Mouse (Mus musculus) left cerebral cortex, postnatal 10 days (tissue): Measurements from ENCODE around the gene Odf3b. TPM values are rescaled to one million over a fixed set of nuclear protein-coding genes. Genes with fewer than 3 reads are reported as not detected.
A peak's percentile ranks its signal among the peaks of the same experiment; 100 is the strongest.

ENCODE experiments used
- DNase-seq, 2 experiments: peaks; one replicate each; pipeline ENCODE4 v3.0.0; 2021 to 2022; ENCODE audit warnings: low spot score in 2 of 2, mixed read lengths in 1 of 2; ENCODE audit errors: extremely low spot score in 1 of 2
- intact Hi-C: fragments of 180-260 bp; cut with DNase I; formaldehyde crosslinking; loops from one replicate; pipeline ENCODE4 v1.15.1; 2025
- total RNA-seq, 2 experiments: library from RNA; stranded (reverse); gene quantifications; 2 replicates each; pipeline ENCODE4 v1.2.3; 2021

The Odf3b gene
- total RNA-seq, 2 experiments from 2014 or later = 0.77 to 1.1 TPM

DNA sequence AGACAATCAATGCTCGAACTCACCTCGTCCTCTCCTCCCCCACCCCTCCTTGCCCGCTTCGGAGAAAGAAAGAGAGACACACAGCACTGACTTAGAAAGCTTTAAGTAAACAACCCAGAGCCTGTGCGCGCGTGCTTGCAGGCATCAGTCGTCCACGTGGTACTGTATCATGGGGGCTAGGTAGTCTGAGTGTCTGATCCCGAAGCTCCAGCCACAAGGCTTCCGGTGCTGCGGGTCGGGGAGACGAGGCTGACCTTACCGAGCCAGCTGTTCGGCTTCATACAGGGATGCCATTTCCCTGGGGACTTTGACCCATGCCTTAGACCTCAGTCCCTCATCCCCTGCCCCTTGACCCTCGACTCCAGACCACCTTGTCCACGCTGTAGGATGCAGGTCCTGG is 1.7 kb downstream of the Odf3b start:
- intact Hi-C loops = no loop called here

DNA sequence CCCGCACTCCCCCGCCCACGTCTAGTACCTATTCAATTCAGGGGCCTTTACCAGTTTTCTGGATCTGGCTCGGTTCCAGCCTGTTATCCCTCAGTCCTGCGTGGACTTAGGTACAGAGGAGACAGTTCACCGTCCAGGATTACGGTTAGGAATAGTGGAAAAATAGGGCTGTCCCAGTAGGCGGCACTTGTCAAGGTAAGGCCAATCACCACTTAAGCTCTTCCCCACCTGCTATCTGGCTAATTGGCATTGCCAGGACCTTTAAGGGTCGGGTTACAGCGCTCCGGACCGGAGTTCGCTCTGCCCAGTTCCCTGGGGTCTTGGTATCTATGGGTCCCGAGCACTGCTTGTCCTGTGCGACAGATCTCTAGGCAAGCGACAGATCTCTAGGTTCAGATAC is 2.1 kb downstream of the Odf3b start, which contains the start of gene Tymp:
Tymp (minus strand) TSS at position 83 of the 400 bp plus-strand sequence.
- no peak for DNase-seq
- intact Hi-C loops = no loop called here

More for the DNA sequence above, 1.7 kb downstream of the Odf3b start:
- DNase-seq = no peak

DNA sequence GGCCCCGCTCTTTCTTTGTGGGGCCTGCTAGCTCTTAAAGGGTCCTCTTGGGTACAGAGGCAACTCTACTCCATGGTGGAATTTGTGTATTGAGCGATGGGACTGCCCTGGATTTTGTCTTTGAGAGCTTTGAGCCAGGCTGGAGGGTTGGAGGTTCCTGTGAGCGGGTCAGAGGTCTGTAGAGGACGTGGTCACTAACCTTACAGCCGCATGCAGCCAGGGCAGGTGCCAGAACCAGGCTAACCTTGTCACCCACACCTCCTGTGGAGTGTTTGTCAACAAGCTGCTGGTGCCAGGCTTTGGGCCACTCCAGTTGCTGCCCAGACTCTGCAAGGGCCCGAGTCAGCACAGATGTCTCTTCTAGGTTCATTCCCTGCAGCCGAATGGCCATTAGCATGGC is 3.0 kb downstream of the Odf3b start:
- intact Hi-C loops = no loop called here
- no peak for DNase-seq

DNA sequence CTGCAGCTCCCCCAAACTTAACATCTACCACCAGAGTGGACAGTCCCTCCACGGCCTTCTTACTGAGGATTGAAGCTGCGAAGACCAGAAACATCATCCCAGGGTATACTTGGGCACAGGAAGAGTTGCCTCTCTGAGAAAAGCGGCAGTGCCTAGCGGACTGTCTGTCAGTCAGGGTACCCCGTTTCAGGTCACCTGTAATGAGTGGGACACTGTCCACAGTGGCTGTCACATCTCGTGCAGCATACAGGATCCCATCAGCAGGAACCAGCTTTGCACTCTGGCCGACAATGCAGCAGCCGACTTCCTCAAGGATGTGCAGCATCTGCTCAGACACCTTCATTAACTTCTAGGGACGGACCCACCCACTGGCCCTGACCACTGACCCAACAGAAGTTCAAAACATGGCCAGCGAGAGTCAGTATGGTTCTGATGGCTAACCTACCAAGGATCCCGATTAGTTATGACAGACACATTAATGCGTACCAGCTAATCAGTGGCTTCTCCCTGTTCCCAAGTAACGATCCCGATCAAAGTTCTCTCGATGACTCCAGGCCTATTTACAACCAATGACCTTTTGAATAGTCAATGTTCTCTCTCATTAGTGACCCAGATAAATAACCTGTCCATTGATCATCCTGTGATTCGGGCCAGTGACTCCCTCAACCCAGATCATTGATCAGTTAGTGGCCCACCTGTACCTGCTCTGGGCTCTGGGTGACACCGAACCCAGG is 4.1 kb downstream of the Odf3b start:
- DNase-seq = no peak
- intact Hi-C loops = no loop called here

DNA sequence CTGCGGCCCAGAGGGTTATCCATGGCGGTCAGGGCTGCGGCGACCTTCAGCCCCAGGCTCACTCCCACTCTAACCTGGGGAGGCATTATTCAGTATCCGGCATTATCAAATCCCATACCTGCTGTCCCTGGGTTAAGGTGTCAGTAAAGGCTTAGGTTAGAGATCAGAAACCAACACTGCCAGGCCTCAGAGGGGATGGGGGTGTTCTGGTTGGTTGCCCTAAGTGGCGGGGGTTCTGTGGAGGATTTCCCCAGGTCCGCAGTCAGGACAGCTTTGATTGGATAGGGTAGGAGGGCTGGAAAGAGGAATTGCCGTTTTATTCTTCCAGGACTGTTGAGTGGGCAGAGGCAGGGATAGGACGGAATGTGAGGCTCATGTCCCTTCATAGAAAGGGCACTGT is 4.7 kb downstream of the Odf3b start:
- intact Hi-C loops = no loop called here
- no peak for DNase-seq

DNA sequence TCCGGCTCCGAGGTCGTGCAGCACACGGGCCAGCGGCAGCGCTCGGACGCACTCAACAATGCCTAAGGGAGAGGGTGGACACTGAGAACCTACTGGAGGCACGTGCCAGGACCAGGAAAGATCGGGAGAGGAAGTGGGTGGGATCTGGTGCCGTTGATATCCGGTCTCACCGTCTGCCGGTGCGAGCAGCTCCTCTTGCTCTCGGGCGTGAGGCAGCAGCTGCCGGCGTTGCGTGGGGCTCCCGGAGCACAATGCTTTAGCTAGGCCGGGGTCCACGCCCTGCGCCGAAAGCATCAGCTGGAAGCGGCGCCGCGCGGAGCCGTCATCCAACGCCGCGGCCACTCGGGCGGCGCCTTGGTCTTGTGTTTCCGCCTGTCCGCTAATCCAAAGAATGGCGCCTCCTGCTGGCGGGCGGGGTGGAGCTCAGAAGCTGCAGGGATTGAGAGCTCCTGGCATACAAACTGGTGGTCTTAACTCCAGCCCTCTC is 5.3 kb downstream of the Odf3b start, which contains the start of gene Sco2:
Sco2 (minus strand) TSS at position 85 of the 487 bp plus-strand sequence.
- intact Hi-C loops = no loop called here

DNA sequence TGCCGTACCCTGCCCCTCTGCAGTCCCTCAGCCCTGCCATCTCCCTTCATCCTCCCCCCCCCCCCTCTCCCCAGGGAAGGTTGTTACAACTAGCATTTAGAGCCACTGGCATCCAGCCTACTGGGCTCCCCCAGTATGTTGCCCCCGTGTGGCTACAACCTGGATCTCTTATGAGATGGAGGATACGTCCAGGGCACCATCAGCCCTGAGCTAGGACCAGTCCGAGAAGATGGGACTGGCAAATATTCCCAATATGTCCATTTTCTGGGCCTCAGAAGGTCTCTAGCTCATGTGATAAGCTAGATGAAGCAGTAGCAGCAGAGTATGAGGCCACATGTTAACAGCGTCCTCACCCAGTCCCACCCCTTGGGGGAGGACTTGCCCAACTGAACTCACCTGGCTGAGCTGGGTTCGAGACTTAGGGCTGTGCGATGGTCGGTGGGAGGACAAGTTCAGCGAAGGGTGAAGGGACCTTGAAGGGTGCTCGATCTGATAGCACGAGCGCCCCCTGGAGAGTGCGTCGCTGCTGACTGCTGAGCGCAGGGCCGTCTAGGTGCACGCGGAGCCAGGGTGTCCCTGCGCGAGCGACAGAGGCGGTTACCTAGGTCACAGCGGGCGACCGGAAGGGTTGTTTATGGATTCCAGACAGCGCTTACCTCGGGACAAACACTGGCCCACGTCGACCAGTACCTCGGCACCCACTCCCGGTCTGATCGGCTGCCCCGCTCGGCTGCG is 5.9 kb downstream of the Odf3b start:
- DNase-seq = peak; percentile 77 to 91
- intact Hi-C loops = no loop called here

More for the DNA sequence above, 5.3 kb downstream of the Odf3b start, which contains the start of gene Sco2:
- DNase-seq = peak; percentile 92 to 96

DNA sequence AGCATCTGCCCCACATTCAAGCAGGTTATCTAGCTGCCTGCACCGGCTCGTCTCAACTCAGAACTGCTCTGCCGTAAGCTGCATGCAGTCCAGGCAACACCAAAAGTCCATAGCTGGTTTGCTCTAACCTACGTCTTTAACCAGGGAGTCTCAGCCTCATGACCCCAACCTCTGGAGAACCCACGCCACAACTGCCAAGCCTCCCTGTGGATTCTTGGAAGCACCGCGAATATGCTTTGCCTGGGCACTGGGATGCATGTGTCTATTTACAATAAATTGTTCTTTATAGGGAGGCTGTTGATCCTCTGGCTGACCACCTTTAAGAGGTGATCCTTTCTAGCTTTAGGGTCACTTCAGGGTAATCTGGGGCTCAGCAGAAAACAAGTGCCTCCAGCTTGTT is 6.5 kb downstream of the Odf3b start:
- no peak for DNase-seq
- intact Hi-C loops = no loop called here

DNA sequence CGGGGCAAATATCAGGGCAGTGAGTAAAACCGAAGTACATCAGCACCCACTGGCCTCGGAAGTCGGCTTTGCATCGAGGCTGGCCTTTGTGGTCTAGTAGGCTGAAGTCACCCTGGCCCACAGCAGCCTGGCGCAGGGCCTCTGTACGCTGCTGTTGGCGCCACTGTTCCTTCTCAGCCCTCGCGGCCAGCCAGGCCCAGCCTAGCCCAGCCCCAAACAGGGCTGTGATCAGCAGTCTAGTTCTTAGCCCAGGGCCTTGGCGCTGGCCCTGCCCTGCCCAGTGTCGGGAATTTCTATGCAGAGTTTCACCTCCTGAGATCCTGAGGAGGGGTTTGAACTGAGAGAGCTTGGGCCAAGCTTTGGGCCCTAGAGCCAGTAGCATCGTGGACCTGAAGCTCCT is 7.0 kb downstream of the Odf3b start:
- intact Hi-C loops = no loop called here
- DNase-seq = no peak

DNA sequence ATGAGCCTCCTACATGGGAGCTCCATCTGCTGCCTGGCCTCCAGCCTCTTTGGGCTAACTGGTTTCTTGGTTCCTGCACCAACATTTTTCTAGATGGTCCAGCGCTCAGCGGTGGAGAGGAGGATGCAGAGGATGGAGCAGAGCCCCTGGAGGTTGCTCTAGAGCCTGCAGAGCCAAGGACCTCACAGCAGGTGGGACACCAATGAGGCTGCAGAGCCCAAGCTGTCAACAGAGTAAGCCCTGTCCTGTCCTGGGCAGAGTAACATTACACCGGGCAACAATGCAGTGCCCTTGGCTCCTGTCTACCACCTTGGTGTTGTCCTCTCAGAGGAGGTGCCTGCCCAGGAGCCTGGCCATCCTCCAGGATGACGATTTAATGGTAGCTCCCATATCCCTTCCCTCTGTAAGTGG is 13.9 kb downstream of the Odf3b start:
- DNase-seq = no peak
- intact Hi-C loops = no loop called here

DNA sequence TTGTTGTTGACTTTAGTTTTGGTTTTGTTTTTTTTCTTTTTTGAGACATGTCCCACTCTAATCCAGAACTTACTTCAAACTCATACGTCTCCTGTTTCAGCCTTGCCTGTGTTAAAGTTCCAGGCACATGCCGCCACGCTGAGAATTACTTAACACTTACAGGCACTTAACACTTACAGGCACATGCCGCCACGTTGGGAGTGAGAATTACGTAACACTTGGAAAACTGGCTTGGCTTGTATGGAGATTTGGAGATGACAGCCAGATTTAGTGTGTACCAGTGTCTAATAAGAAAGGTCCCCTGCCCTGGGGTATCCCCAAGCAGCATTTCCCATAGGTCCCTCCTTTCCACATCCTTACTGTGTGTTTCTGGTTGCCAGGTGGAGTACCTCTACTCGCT is 16.0 kb downstream of the Odf3b start:
- intact Hi-C loops = no loop called here

DNA sequence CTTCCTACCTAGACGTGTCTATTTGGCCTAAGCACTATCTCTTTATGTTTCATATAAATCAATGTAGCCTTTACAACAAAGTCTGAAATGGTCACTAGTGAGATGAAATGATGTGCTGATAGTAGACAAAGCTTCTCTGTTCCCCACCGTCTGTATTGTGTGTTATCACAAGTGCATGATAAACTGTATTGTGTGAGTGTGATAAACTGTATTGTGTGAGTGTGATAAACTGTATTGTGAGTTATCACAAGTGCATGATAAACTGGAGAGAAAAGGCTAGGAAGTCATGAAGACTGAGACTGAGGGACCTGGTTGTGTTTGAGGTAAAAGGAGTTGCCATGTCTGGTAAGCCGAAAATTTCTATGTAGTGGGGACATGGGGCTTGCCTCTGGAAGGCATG is 20.3 kb downstream of the Odf3b start:
- intact Hi-C loops = no loop called here
- DNase-seq = no peak

More for the DNA sequence above, 16.0 kb downstream of the Odf3b start:
- no peak for DNase-seq

DNA sequence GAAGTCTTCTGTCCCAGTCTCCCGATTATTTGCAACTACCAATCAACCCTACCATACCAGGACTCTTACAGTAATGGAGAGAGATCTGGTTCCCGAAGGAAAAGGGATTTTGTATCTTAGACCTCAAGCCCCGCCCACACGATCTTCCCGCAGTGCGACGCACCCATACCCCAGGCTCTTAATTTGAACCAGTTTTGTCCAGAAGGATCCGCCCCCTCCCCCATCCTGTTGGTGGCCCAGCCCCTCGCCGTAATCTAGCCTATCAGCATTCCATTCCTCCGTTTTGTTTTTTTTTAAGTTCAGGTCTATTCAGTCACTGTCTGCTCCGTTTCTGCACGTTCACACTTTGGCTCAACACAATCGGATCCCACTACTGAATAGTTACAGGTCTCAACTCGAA is 22.7 kb downstream of the Odf3b start:
- intact Hi-C loops = no loop called here
- peak; percentile 79 to 93 for DNase-seq

DNA sequence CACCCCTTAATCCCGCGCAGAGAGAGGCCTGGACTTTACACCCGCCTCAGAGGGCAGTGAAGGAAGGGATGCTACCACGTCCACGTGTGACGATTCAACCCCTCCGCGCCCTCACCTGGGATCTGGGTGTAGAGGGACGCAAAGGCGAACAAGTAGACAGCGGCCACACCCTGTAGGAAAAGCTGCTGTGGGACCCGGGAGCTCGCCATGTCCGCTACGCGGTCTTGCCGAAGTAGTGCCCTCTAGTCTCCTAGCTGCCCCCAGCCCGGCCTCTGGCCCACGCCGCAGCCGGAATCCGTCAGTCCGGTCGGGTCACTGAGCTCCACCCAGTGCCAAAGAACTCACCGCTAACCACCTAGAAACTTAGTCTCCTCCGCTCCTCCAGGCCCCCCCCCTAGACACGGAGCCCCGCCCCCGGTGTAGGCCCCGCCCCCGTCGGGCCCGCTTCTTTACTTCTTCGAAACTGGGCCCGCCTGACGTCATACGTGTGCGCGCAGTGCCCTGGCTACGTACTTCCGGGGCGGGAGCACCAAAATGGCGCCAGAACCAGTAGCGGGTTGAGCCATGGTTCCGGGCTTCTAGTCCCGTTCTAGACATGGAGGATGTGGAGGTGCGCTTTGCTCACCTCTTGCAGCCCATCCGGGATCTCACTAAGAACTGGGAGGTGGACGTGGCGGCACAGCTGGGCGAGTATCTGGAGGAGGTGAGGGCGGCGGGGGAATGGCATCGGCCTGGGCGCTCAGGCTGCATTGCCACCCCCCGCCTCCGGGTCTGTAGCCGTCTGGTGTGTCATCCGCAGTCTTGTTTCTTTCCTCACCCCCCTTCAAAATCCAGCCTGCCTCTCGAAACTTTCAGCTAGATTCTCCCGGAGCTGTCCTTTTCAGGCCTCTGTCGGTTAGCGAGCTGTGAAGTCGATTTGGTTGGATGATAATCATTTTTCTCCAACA is 23.6 kb downstream of the Odf3b start, which contains the start of the genes Lmf2 and Ncaph2:
Lmf2 (minus strand) TSS at position 419 of the 947 bp plus-strand sequence.
Ncaph2 (plus strand) TSS at position 479 of the 947 bp plus-strand sequence.
- intact Hi-C loops = no loop called here
- DNase-seq = peak; percentile 92 to 96

DNA sequence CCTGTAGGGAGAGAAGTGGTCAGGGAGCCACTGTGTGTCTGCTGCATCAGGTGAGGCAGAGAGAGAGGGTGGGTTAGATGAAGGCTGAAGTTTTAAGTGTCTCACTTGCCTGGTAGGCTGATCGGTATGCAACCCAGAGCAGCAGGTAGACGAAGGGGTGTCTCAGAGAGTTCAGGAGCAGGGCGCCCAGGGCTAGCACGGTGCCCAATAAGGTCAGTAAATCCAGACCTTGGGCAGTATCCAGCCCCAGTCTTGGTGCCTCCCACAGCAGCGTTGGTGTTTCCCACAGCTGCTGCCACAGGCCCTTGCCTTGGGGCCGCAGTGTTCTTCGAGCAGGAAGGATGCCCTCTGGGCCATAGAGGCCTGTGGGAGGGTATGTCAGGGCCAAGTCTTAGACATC is 24.6 kb downstream of the Odf3b start:
- intact Hi-C loops = no loop called here

DNA sequence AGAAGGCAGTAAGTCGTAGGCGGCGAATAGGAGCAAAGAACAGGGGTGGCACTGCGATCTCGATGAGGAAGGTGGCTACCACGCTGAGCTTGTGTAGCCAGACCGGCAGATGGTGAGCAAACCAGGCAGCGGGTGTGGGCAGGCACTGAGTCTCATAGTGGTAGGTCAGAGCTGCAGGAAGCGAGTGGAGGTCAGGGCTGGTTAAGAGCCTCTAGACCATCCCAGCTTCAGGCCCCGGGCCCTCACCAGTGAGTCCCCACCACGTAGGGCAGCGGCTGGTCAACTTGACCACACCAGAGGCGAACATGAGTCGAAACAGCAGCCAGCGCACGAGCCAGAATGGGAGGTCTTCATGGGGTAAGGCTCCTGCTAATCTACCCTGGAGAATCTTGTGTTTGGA is 25.2 kb downstream of the Odf3b start:
- intact Hi-C loops = no loop called here
- DNase-seq = no peak

More for the DNA sequence above, 24.6 kb downstream of the Odf3b start:
- DNase-seq = no peak

DNA sequence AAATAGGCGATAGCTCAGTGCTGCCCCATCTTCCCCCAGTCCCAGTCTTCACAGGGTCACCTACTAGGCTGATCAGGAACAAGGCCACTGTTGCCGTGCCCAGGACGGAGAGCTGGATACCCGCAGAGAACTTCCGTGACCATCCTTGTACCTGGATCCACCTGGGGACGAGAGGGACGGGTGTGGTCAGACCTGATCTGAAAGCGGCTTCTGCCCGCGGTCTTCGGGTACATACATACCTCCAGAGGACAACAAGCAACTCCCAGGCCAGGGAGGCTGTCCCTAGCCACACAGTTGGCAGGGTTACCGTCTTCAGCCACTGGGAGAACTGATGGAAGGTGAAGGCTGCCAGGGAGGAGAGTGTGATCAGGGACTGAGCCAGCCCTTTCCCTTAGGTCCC is 26.3 kb downstream of the Odf3b start:
- intact Hi-C loops = no loop called here
- DNase-seq = no peak

DNA sequence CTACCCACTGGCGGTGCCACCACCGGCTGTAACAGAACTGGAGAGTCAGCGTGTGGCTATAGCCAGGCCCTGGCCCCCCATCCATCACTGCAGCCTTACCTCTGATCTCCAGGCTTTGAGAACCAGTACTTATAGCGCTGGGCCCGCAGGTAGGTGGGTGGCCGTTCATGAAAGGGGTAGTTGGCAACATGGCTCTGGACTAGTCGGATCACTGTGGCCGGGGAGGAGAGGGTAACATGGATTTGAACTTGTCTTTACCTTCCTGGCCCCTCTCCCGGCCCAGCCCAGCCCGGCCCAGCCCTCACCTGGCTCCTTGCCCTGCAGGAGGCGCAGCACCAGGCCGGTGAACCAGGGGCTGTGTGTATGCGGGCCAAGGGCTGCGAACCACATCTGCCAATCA is 27.0 kb downstream of the Odf3b start:
- no peak for DNase-seq
- intact Hi-C loops = no loop called here

DNA sequence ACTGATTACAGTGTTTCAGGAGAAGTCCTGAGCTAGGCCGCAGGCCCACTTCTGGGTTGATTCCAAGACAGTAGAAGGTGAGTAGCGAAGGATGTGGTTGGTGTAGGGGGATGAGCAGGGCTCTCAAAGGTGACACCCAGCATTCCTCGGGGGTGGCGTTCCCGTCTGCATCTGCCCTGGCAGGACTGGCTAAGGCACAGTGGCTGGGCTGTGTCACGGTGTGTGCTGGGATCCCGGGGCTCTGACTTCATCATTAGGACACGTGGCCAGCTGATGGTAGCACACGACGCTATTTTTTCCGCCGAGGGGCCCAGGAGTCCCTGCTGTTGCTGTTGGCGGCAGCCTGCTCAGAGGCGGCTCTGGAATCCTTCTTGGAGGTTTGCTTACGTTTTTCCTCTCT is 27.8 kb downstream of the Odf3b start:
- DNase-seq = no peak
- intact Hi-C loops = no loop called here
